Mouse (Mus musculus): ENCODE results near the gene Rnf220.

Gene Rnf220

GRCm38 (mm10) chr4:117486188-117486587 is 10.7 kb downstream of the Rnf220 start:
- DNase-seq = no peak

DNA sequence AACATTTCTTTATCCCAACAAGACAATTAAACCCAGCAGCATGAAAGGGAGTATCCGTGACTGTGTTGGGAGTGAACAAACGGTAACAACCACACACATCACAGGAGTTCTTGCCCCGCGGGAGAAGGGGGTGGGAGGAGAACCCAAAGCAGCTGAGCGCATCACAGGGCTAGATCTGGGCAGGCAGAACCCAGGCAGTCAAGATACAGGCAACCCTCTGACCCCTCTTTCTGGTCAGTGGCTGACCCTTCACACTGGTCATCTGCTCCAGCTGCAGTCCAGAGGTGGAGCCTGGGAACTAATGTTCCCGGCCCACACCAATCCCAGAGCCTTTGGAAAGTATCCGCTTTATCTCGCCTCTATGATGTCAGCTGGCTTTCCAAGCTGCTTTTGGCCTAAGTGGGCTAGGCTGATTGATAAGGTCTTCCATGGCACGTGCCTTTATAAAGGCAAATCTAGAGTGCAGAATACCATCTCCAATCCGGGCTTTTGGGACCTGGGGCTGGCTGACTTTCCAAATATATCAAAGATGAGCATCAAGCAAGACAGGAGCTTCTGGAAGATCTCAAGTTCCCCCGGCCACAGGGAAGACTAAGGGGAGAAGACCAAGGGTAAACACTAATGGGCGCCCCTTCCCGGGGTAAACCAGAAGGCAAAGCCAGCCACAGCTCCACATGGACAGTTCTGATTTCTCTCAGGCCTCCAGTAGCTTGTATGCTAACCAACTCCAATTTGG is 11.6 kb downstream of the Rnf220 start:
- no peak for DNase-seq

DNA sequence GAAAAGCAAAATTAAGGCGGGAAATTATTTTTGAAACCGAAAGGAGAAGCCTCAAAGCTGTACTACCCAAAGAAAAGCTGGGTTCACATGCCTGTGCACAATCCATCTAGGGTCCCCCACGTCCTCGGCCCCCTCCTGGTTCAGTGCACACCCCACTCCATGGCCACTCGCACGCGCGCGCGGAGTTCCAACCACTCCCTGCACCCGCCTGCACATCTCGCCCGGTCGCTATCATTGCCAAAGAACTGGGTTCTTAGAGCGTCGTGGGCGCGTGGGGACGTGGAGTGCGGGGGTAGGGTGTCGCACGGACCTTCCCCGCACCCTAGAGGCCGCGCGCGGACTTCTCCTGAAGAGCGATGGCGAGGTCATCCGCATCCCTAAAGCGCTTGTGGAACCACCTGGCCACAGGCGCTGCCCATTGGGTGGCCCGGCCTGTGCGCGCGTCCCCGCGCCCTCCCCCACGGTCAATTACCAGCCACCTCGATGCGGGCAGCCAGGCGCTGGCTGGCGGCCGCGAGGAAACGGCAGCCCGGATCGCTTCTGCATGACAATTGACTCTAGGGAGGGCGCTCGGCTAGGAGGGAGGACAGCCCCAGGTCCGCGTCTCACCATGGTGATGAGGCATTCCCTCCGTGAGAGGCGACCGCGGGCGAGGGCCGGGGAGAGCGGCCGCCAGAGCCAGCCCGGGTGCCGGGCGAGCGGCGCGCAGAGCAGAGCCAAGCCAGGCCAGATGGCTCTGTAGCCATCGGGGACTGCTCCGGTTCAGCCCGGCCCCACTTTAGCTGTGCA is 12.4 kb downstream of the Rnf220 start:
- DNase-seq = peak; percentile 30

- no peak for DNase-seq
These were observed 13.0 kb downstream of the Rnf220 start for GRCm38 (mm10) chr4:117483931-117484255.

- no peak for DNase-seq
These were observed 14.7 kb downstream of the Rnf220 start for GRCm38 (mm10) chr4:117482103-117482502.

DNA sequence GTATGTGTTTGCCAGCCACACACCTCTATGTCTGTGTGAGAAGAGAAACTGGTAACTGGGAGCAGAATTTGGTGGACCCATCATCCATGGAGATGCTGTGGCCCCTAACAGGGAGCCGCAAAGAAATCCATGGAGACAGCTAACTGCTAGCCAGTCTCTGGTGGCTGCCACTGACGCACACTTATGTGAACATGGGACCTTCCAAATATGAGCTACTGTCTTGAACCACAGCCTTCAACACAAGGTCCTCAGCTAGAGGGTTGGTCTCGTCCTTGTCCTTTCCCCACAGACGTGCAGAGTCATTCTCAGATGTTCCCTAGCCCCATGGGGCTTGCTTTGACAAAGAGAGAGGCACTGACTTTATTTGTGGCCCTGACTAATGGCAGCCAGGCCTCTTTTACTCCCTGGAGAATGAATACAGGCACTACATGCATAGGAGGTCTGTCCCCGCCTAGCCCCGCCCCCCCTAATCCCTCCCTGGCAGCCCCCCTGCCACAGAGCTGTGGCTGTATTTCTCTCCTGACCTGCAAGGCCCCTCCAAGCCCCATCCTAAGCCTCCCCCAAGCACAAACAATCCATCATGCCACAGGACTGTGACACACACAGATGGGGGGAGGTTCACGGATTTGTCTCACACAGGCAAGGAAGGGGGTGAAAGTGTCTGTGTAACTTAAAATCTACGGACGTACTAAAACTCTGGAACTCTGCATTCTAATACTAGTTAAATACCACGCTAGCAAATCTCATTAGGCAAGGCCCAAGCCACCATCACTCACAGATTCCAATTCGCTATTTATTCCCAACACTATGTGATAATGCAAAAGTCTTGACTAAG is 16.0 kb downstream of the Rnf220 start:
- DNase-seq = no peak

- DNase-seq = peak; percentile 20
These were observed 16.9 kb downstream of the Rnf220 start for GRCm38 (mm10) chr4:117479951-117480350.

GRCm38 (mm10) chr4:117478101-117478673 is 18.7 kb downstream of the Rnf220 start:
- peak; percentile 82 for DNase-seq

GRCm38 (mm10) chr4:117477401-117477800 is 19.5 kb downstream of the Rnf220 start:
- peak; percentile 41 for DNase-seq

DNA sequence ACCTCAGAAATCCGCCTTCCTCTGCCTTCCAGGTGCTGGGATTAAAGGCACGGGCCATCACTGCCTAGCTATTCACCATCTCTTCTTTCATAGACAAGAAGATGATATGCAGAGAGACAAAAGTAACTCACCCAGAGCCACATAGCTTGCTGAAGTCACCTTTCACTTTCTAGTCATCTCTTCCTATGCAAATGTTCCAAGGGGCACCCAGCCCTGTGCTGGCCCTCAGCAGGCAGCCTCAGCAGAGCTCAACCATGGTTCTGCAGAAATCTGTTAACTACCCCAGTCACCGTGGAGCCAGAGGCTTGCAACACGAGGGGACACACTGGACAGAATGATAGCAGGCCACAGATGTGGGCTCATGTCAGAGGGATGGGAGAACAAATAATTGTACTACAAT is 20.1 kb downstream of the Rnf220 start:
- no peak for DNase-seq

DNA sequence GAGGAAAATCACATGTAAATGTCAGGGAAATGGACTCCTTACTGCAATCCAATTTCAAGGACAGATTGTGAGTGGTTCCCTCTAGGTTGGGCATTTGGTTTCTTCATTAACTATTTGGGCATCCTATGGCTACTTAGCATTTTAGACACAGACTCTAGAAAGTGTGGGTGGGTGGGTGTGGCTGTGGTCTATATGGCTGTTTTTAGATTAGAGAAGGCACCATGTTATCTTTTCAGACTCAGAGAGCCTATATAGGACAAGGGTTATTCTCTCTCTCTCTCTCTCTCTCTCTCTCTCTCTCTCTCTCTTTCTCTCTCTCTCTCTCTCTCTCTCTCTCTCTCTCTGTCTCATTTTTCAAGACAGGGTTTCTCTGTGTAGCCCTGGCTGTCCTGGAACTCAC is 20.5 kb downstream of the Rnf220 start:
- no peak for DNase-seq

DNA sequence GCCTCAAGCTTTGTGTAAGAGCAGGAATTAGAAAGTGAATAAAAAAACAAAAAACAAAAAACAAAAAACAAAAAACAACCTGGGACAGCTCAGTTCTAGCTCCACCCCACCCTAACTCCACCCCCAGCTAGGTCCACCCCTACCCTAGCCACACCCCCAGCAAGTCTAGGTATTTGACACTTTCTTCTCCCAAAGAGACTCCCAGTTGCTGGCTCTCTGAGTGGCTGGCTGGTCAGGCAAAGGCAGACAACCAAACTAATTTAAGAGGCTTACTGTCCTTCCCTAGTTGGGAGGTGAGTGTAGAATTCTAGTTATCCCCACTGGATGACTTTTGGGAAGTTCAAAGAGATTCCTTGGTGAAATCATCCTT is 22.9 kb downstream of the Rnf220 start:
- peak; percentile 26 for DNase-seq

GRCm38 (mm10) chr4:117473291-117473984 is 23.4 kb downstream of the Rnf220 start:
- DNase-seq = no peak

- no peak for DNase-seq
These were observed 27.4 kb downstream of the Rnf220 start for GRCm38 (mm10) chr4:117469471-117469870.

DNA sequence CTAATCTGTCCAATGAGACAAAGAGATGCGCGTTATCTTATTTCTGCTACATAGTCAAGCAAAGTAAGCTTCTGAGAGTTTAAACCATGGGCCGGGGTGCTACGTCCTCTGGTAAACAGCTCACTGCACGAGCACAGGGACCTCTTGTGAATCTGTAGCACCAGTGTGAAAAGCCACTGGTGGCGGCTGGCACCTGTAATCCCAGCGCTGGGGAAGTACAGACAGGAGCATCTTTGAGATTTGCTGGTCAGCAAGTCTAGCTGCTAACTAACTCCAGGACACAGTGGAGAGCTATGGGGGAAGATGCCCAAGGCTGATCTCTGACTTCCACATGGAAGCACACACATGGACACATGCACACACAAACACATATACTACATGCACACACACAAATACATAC is 28.9 kb downstream of the Rnf220 start:
- no peak for DNase-seq

GRCm38 (mm10) chr4:117449151-117449550 is 47.7 kb downstream of the Rnf220 start:
- DNase-seq = peak; percentile 54

GRCm38 (mm10) chr4:117447926-117448325 is 48.9 kb downstream of the Rnf220 start:
- DNase-seq = peak; percentile 30

GRCm38 (mm10) chr4:117445516-117446207 is 51.2 kb downstream of the Rnf220 start:
- DNase-seq = no peak

- no peak for DNase-seq
These were observed 57.9 kb downstream of the Rnf220 start for GRCm38 (mm10) chr4:117438919-117439318.

- no peak for DNase-seq
These were observed 58.8 kb downstream of the Rnf220 start for GRCm38 (mm10) chr4:117438064-117438463.

DNA sequence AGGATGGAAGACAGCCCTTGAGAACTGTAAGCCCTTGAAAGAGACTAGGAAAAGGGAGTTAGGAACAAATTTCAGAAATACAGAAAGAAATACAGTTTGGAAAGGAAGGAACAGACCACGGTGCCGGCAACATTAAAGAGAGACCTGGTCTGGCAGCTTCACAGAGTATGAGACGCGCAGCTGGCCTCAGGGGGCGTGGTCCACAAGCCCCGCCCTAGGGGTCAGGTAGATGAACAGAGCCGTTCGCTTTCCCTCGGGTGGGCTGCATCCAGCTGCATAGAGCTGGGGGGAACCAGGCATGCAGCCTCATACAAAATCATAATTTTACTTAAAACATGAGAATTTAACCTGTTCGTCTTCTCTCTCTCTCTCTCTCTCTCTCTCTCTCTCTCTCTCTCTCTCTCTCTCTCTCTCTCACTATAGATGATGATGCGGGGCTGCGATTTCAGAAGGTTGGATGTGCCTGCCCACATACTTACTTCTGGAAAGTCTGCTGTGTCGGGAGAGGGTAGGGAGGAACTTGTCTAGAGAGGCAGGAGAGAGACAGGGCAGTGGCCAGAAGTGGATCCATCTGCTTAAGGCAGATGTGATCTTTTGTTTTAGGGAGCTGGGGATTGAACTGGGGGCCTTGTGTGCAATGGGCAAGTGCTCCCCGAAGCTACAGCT is 59.7 kb downstream of the Rnf220 start:
- no peak for DNase-seq
